Mouse (Mus musculus) G1E (cell line): Measurements from ENCODE around the gene Hlx. TPM values are rescaled to one million over a fixed set of nuclear protein-coding genes. Genes with fewer than 3 reads are reported as not detected.

ENCODE experiments used
- ATAC-seq: 2 replicates; pipeline ENCODE4 v1.8.0; 2016; ENCODE audit warnings: mild to moderate bottlenecking; ENCODE audit not compliant: insufficient number of reproducible peaks, poor library complexity, low FRiP score, severe bottlenecking; ENCODE audit errors: extremely low read depth
- DNase-seq: peaks from one replicate; pipeline ENCODE4 v3.0.0; 2012; ENCODE audit warnings: low spot score
- H3K27me3 ChIP-seq: 2 replicates; pipeline ENCODE4 v1.6.1; 2012; ENCODE audit warnings: mild to moderate bottlenecking, low read length, inconsistent platforms; ENCODE audit not compliant: insufficient read depth
- H3K36me3 ChIP-seq: replicated peaks from 2 replicates; pipeline ENCODE3; 2012; ENCODE audit warnings: mild to moderate bottlenecking, inconsistent platforms
- H3K4me1 ChIP-seq: 2 replicates; pipeline ENCODE4 v1.6.1; 2012; ENCODE audit warnings: low read depth, low read length, inconsistent platforms, mixed read lengths; ENCODE audit not compliant: insufficient read depth
- H3K4me3 ChIP-seq: 2 replicates; pipeline ENCODE4 v1.5.1; 2012; ENCODE audit warnings: low read depth, mild to moderate bottlenecking, inconsistent platforms, low read length, moderate library complexity, mixed read lengths
- H3K9me3 ChIP-seq: replicated peaks from 2 replicates; pipeline ENCODE4 v1.6.1; 2012; ENCODE audit warnings: inconsistent platforms
- CTCF ChIP-seq: IDR thresholded peaks from 2 replicates; pipeline ENCODE4 v1.5.1; 2012; ENCODE audit warnings: low read depth, low read length, inconsistent platforms, mixed read lengths
- GATA1 ChIP-seq: IDR thresholded peaks from 2 replicates; pipeline ENCODE4 v1.6.1; 2012; ENCODE audit warnings: borderline replicate concordance, low read length, inconsistent platforms, mixed read lengths
- GATA2 ChIP-seq: IDR thresholded peaks from 2 replicates; pipeline ENCODE4 v1.6.1; 2012; ENCODE audit warnings: low read depth, low read length, inconsistent platforms, borderline replicate concordance
- POLR2AphosphoS5 ChIP-seq: IDR thresholded peaks from 2 replicates; pipeline ENCODE4 v1.6.1; 2012; ENCODE audit warnings: low read depth, low read length, inconsistent platforms; ENCODE audit not compliant: insufficient replicate concordance
- TAL1 ChIP-seq: conservative IDR thresholded peaks from 2 replicates; pipeline ENCODE4 v1.6.1; 2012; ENCODE audit warnings: low read depth, low read length, inconsistent platforms, mixed read lengths
- polyA plus RNA-seq: library from polyadenylated mRNA; stranded (reverse); fragments of >175 nt; gene quantifications from 2 replicates; pipeline ENCODE4 v1.2.3, GENCODE M21; 2012
- total RNA-seq, 2 experiments: library from RNA; stranded (forward) in 1 of 2; stranded (reverse) in 1 of 2; fragments of 200-1000 nt in 1 of 2; fragments of >200 nt in 1 of 2; fragmentation: Nextera tagmentation in 1 of 2; gene quantifications; 2 replicates each; pipeline ENCODE4 v1.2.3; 2014 to 2017

The Hlx gene
- total and polyA plus RNA-seq, 3 experiments: 1.8 to 22.8 (median 10.9) TPM

DNA sequence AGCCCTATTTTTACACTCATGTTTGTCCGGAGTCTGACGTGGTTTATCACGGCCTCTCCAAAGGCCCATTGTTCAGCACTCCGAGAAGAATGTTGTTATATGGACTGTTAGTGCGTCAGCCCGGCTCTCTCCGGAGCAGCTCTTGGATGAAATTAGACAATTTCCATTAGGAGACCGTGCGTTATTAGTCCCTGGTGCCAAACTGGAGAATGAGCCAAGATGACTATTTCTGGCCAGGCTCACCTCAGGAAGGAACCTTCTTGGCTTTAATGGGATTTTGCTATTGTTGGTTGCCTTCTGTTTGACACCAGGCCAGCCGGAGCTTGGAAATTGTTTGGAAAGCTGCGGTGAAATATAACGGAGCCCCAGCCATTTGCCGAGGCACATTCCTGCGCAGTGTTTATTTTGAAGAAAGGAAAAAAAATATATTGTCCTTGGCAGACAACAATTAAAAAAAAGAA is 16.3 kb upstream of the Hlx start:
- no peak for ATAC-seq
- Histone ChIP-seq H3K36me3 (no peaks in the 10 kb centered on the region), H3K4me1 (no peaks in the 10 kb centered on the region), H3K27me3 (no peaks in the 10 kb centered on the region), H3K9me3 (no peaks in the 10 kb centered on the region), H3K4me3 (no peak overlapping the region)
- TF ChIP-seq GATA2 (no peak), CTCF (no peak), TAL1 (no peak), GATA1 (no peak), POLR2AphosphoS5 (no peak)
- DNase-seq: no peak

DNA sequence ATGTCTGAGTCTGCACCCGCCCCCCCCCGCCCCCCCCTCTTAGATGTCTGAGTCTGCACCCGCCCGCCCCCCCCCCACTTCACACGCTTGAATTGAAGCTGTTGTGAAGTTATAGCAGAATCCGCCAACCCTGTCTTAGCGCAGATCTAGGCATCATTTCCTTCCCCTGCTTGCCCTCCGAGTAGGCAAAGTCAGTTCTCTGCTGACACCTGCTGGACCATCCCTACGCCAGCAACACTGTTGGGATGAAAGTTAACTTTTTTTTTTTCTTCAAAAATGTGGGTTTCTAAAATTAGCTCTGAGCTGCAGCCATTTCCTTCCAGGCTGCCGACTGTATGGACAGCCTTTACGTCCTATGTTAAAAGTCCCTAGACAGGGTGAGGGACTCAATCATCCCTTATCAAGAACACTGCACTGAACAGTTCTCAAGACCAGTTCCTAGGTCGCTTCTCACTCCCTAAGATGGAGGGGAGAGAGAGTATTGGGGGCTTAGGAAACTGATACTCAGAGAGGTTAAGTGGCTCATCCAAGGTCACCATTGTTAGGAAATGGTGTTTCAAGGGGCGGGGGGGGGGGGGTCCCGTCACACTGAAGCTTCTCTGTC is 5.6 kb upstream of the Hlx start:
- DNase-seq (peak; percentile 60), ATAC-seq (peak; percentile 78)
- TF ChIP-seq POLR2AphosphoS5: no peak
- peak; percentile 24; the same call in 1 of the 2 replicates for TF ChIP-seq CTCF
- H3K9me3 ChIP-seq: no peaks in the 10 kb centered on the region
- H3K4me3 ChIP-seq: no peak overlapping the region
- peaks cover 13% of the 10 kb centered on the region for H3K4me1 ChIP-seq
- no peaks in the 10 kb centered on the region for H3K36me3 ChIP-seq
- peaks cover 28% of the 10 kb centered on the region for H3K27me3 ChIP-seq

DNA sequence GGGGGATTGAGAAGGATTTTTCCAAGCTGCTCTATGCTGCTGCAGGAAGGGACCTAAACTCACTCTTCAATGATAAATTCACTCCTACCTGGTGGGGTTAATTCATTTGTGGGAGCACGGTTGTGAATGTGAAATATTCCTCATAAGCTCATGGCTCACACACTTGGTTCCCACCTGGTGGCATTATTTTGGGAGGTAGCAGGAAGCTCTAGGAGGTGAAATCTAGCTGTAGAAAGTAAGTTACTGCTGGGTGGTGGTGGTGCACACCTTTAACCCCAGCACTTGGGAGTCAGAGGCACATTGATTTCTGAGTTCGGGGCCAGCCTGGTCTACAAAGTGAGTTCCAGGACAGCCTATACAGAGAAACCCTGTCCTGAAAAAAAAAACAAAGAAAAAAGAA is 4.8 kb upstream of the Hlx start:
- DNase-seq (no peak), ATAC-seq (no peak)
- Histone ChIP-seq H3K4me1 (peaks cover 17% of the 10 kb centered on the region), H3K4me3 (no peak overlapping the region), H3K9me3 (no peaks in the 10 kb centered on the region), H3K36me3 (no peaks in the 10 kb centered on the region), H3K27me3 (peaks cover 32% of the 10 kb centered on the region)
- TF ChIP-seq POLR2AphosphoS5 (no peak), CTCF (no peak), TAL1 (no peak), GATA1 (no peak), GATA2 (no peak)

DNA sequence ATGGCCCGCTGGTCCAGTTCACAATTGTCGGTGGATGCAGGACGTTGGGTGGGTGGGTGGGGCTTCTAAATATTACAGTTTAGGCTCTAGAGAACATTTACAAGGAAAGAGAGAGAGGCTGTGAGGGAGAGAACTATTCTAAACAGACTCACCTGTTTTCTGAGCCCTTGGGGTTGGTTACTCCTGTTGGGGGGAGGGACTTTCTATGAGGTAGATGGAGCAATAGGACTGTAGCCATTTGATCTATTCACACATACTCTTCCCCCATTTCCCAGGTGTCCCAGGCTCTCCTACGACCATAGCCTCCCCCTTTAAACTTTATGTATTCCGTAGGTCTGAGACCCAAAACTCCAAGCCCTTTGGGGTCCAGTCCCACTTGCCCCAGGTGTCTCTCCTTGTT is 3.8 kb upstream of the Hlx start:
- Histone ChIP-seq H3K4me1 (peaks cover 24% of the 10 kb centered on the region), H3K4me3 (no peak overlapping the region), H3K27me3 (peaks cover 35% of the 10 kb centered on the region), H3K36me3 (no peaks in the 10 kb centered on the region), H3K9me3 (no peaks in the 10 kb centered on the region)
- TF ChIP-seq GATA2 (no peak), TAL1 (no peak), GATA1 (no peak), POLR2AphosphoS5 (no peak), CTCF (no peak)
- ATAC-seq: no peak
- no peak for DNase-seq

DNA sequence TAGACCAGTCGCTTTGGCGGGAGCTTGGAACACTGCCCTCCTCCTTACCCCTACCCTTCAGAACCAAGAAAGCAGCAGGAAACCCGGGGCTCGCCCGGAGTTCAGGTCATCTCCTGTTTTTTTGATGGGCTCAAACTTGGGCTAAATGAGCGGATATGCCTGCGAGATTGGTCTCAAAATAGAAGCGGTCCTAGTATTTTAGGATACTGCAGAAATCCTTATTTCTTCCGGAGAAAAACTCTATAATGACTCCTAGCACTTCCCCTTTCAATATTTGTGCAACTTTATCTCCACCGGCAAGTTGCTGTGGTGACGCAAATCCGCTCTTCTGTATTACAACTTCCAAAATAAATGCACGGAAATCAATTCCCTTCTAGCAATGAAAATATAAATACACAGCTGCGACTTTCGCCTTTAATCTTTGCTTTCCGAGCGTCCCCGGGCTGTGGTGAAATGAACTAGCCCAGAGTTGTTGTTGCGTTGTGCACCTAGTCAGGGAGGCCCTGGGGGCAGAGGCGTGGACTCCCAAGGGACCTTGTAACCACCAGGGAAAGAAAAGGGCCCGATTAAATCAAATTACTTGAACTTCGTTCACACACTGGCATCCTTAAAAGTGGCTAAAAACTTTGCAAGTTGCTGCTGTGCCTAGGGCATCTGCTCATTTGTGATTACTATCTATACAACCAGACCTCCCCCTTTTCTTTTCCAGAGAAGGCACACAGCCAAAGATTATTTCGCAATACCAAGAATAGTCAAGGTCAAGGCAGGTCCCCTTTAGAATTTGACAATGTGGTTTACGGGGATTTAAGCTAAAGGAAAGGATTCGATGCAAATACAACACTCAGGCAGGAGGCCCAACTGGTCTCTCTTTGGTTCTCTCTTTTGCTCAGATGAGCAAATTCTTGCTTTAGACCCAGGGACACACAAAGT is 2.8 kb upstream of the Hlx start:
- Histone ChIP-seq H3K27me3 (peaks cover 38% of the 10 kb centered on the region), H3K4me1 (peaks cover 31% of the 10 kb centered on the region), H3K4me3 (no peak overlapping the region), H3K9me3 (no peaks in the 10 kb centered on the region), H3K36me3 (no peaks in the 10 kb centered on the region)
- DNase-seq: no peak
- TF ChIP-seq GATA2: no peak
- no peak for TF ChIP-seq CTCF
- TF ChIP-seq TAL1: no peak
- TF ChIP-seq POLR2AphosphoS5: no peak
- no peak for TF ChIP-seq GATA1
- no peak for ATAC-seq

DNA sequence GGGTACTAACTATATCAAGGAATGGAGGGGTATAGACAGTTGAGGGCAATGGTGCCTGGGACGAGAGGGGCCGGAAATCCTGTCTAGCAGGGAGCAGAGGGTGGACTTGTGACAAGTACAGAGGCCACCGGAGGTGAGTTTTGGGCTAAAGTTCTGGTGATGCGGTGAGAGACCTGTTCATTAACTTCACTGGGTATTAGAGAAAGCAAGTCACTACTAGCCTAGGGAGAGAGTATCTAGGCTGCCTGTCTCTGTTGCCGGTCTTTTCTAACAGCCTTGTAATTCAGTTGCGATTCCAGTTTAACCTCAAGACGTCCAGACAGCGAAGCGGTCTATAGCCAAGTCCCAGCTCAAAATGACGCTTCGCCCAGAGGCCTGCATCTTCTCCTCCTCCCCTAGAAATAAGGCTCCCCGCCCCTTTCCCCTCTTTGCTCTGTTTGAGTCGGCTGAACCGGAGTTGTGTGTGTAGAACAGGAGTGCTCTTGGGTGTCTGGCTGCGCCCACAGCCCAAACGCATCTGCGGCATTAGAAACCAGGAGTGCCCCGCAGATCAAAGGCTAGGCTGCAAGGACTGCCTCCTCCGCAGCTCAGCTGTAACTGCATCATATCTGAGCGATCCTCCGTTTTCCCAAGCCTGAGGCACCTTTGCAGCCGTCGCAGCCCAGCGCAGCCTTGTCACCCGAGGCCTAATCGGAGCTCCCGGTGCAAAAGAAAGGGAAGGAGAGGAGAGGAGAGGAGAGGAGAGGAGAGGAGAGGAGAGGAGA is 1.8 kb upstream of the Hlx start:
- no peak for DNase-seq
- H3K4me1 ChIP-seq: peaks cover 31% of the 10 kb centered on the region
- peaks cover 41% of the 10 kb centered on the region for H3K27me3 ChIP-seq

More for the DNA sequence above, 1.8 kb upstream of the Hlx start:
- ATAC-seq: no peak
- H3K9me3 ChIP-seq: no peaks in the 10 kb centered on the region
- H3K36me3 ChIP-seq: peaks cover 3% of the 10 kb centered on the region
- H3K4me3 ChIP-seq: no peak overlapping the region
- TF ChIP-seq POLR2AphosphoS5: no peak
- no peak for TF ChIP-seq GATA2
- TF ChIP-seq GATA1: no peak
- no peak for TF ChIP-seq TAL1
- TF ChIP-seq CTCF: no peak
